Mouse (Mus musculus) intestine, embryonic 15.5 days (tissue): ENCODE data around the gene Golm1. TPM values are rescaled to one million over a fixed set of nuclear protein-coding genes. Genes with fewer than 3 reads are reported as not detected.

Source experiments
- ATAC-seq: fragments of 200-750 bp; cut with Nextera tagmentation; 2 replicates; pipeline ENCODE4 v1.8.0; 2017; ENCODE audit warnings: moderate TSS enrichment, moderate library complexity
- H3K27ac ChIP-seq: fragments of 300-500 bp; sonication (generic); 2 replicates; pipeline ENCODE4 v1.5.1; 2015; ENCODE audit warnings: mild to moderate bottlenecking, inconsistent platforms
- H3K27me3 ChIP-seq: fragments of 300-500 bp; sonication (generic); replicated peaks from 2 replicates; pipeline ENCODE4 v1.6.1; 2015; ENCODE audit warnings: inconsistent platforms
- H3K36me3 ChIP-seq: fragments of 300-500 bp; sonication (generic); 2 replicates; pipeline ENCODE4 v1.6.1; 2015; ENCODE audit warnings: inconsistent platforms
- H3K4me1 ChIP-seq: fragments of 300-500 bp; sonication (generic); replicated peaks from 2 replicates; pipeline ENCODE4 v1.6.1; 2015; ENCODE audit warnings: inconsistent platforms
- H3K4me2 ChIP-seq: fragments of 300-500 bp; sonication (generic); replicated peaks from 2 replicates; pipeline ENCODE4 v1.6.1; 2015; ENCODE audit warnings: mild to moderate bottlenecking, inconsistent platforms
- H3K4me3 ChIP-seq: fragments of 300-500 bp; sonication (generic); replicated peaks from 2 replicates; pipeline ENCODE4 v1.5.1; 2015; ENCODE audit warnings: inconsistent platforms
- H3K9ac ChIP-seq: fragments of 300-500 bp; sonication (generic); 2 replicates; pipeline ENCODE4 v1.6.1; 2015; ENCODE audit warnings: inconsistent platforms
- H3K9me3 ChIP-seq: fragments of 300-500 bp; sonication (generic); 2 replicates; pipeline ENCODE4 v1.6.1; 2016; ENCODE audit warnings: inconsistent platforms
- WGBS: fragments of 180-500 bp; shearing (Covaris S2); methylation state at CpG from one replicate; pipeline ENCODE4 v1.1.7; 2015; 5-methylcytosine and 5-hydroxymethylcytosine counted together
- polyA plus RNA-seq: library from polyadenylated mRNA; unstranded; fragments of >200 nt; fragmentation: Nextera tagmentation; extraction: Ambion mirVana; gene quantifications from 2 replicates; pipeline ENCODE4 v1.2.1, GENCODE M21; 2015

Golm1 gene
- polyA plus RNA-seq, 1 experiment from 2014 or later: 86.9 TPM

GRCm38 (mm10) chr13:59656316-59656832 is 19.2 kb downstream of the Golm1 start:
- 66% methylated on average over 10 of the region's 10 CpGs for WGBS
- Histone ChIP-seq H3K27ac (no peak overlapping the region), H3K4me1 (peaks cover 12% of the 10 kb centered on the region; the same call in 1 of the 2 replicates), H3K36me3 (peaks cover 8% of the 10 kb centered on the region; the same call in 1 of the 2 replicates), H3K9me3 (no peaks in the 10 kb centered on the region), H3K9ac (no peak overlapping the region), H3K27me3 (no peaks in the 10 kb centered on the region), H3K4me2 (no peak overlapping the region), H3K4me3 (no peak overlapping the region)
- no peak; the same call in 1 of the 2 replicates for ATAC-seq

GRCm38 (mm10) chr13:59655718-59656315 is 19.8 kb downstream of the Golm1 start:
- H3K4me1 ChIP-seq: peaks cover 12% of the 10 kb centered on the region; the same call in 1 of the 2 replicates
- no peak overlapping the region for H3K4me2 ChIP-seq
- WGBS: 92% methylated on average over 15 of the region's 15 CpGs
- H3K9ac ChIP-seq: no peak overlapping the region
- no peak for ATAC-seq
- H3K27me3 ChIP-seq: no peaks in the 10 kb centered on the region
- H3K36me3 ChIP-seq: peaks cover 7% of the 10 kb centered on the region; the same call in 1 of the 2 replicates
- no peak overlapping the region for H3K4me3 ChIP-seq
- H3K9me3 ChIP-seq: no peaks in the 10 kb centered on the region
- H3K27ac ChIP-seq: no peak overlapping the region

GRCm38 (mm10) chr13:59654465-59654864 is 21.1 kb downstream of the Golm1 start:
- Histone ChIP-seq H3K4me3 (no peak overlapping the region), H3K9me3 (no peaks in the 10 kb centered on the region), H3K4me1 (peaks cover 12% of the 10 kb centered on the region; the same call in 1 of the 2 replicates), H3K27ac (no peak overlapping the region), H3K27me3 (no peaks in the 10 kb centered on the region), H3K9ac (no peak overlapping the region), H3K36me3 (peaks cover 5% of the 10 kb centered on the region; the same call in 1 of the 2 replicates), H3K4me2 (no peak overlapping the region)
- 72% methylated on average over 5 of the region's 5 CpGs for WGBS
- peak; percentile 66 for ATAC-seq

GRCm38 (mm10) chr13:59653136-59653535 is 22.5 kb downstream of the Golm1 start:
- ATAC-seq: no peak
- Histone ChIP-seq H3K36me3 (0 out of 2 replicates have a peak, but pooled peaks cover 5% of the 10 kb centered on the region), H3K4me3 (no peak overlapping the region), H3K9ac (no peak overlapping the region), H3K27ac (no peak overlapping the region), H3K4me2 (no peak overlapping the region), H3K4me1 (peaks cover 12% of the 10 kb centered on the region; the same call in 1 of the 2 replicates), H3K9me3 (no peaks in the 10 kb centered on the region), H3K27me3 (no peaks in the 10 kb centered on the region)
- 71% methylated on average over 3 of the region's 3 CpGs for WGBS

- H3K4me3 ChIP-seq: no peak overlapping the region
- no peak overlapping the region for H3K9ac ChIP-seq
- no peak for ATAC-seq
- H3K4me1 ChIP-seq: peaks cover 12% of the 10 kb centered on the region; the same call in 1 of the 2 replicates
- H3K27me3 ChIP-seq: no peaks in the 10 kb centered on the region
- no peak overlapping the region for H3K4me2 ChIP-seq
- H3K9me3 ChIP-seq: no peaks in the 10 kb centered on the region
- WGBS: 59% methylated on average over 5 of the region's 5 CpGs
- H3K27ac ChIP-seq: no peak overlapping the region
- 0 out of 2 replicates have a peak, but pooled peaks cover 5% of the 10 kb centered on the region for H3K36me3 ChIP-seq
Measured at GRCm38 (mm10) chr13:59652651-59653050, 23.0 kb downstream of the Golm1 start.

GRCm38 (mm10) chr13:59649781-59650180 is 25.8 kb downstream of the Golm1 start:
- H3K27me3 ChIP-seq: no peaks in the 10 kb centered on the region
- no peak overlapping the region for H3K4me3 ChIP-seq
- H3K27ac ChIP-seq: no peak overlapping the region
- H3K36me3 ChIP-seq: 0 out of 2 replicates have a peak, but pooled peaks cover 5% of the 10 kb centered on the region
- H3K4me2 ChIP-seq: no peak overlapping the region
- H3K9me3 ChIP-seq: no peaks in the 10 kb centered on the region
- H3K9ac ChIP-seq: no peak overlapping the region
- WGBS: 67% methylated on average over 5 of the region's 5 CpGs
- peaks cover 7% of the 10 kb centered on the region; the same call in 1 of the 2 replicates for H3K4me1 ChIP-seq
- ATAC-seq: peak; percentile 54

GRCm38 (mm10) chr13:59648598-59648997 is 27.0 kb downstream of the Golm1 start:
- no peak for ATAC-seq
- no peak overlapping the region for H3K4me2 ChIP-seq
- no peak overlapping the region for H3K27ac ChIP-seq
- H3K4me3 ChIP-seq: no peak overlapping the region
- no peaks in the 10 kb centered on the region for H3K27me3 ChIP-seq
- 74% methylated on average over 6 of the region's 6 CpGs for WGBS
- 0 out of 2 replicates have a peak, but pooled peaks cover 5% of the 10 kb centered on the region for H3K36me3 ChIP-seq
- H3K9ac ChIP-seq: no peak overlapping the region
- H3K9me3 ChIP-seq: no peaks in the 10 kb centered on the region
- no peaks in the 10 kb centered on the region for H3K4me1 ChIP-seq

GRCm38 (mm10) chr13:59647484-59647883 is 28.1 kb downstream of the Golm1 start:
- no peak for ATAC-seq
- H3K9me3 ChIP-seq: no peaks in the 10 kb centered on the region
- no peaks in the 10 kb centered on the region for H3K27me3 ChIP-seq
- H3K4me1 ChIP-seq: no peaks in the 10 kb centered on the region
- no peak overlapping the region for H3K4me3 ChIP-seq
- 0 out of 2 replicates have a peak, but pooled peaks cover 5% of the 10 kb centered on the region for H3K36me3 ChIP-seq
- no peak overlapping the region for H3K27ac ChIP-seq
- no peak overlapping the region for H3K4me2 ChIP-seq
- H3K9ac ChIP-seq: no peak overlapping the region
- 83% methylated on average over 6 of the region's 6 CpGs for WGBS

- Histone ChIP-seq H3K9me3 (no peaks in the 10 kb centered on the region), H3K27ac (no peak overlapping the region), H3K36me3 (0 out of 2 replicates have a peak, but pooled peaks cover 5% of the 10 kb centered on the region), H3K9ac (no peak overlapping the region), H3K4me2 (no peak overlapping the region), H3K4me1 (no peaks in the 10 kb centered on the region), H3K27me3 (no peaks in the 10 kb centered on the region), H3K4me3 (no peak overlapping the region)
- WGBS: 54% methylated on average over 11 of the region's 11 CpGs
- ATAC-seq: no peak
Measured at GRCm38 (mm10) chr13:59646674-59647244, 28.9 kb downstream of the Golm1 start.

GRCm38 (mm10) chr13:59645491-59645890 is 30.1 kb downstream of the Golm1 start:
- no peak overlapping the region for H3K4me3 ChIP-seq
- H3K4me2 ChIP-seq: no peak overlapping the region
- H3K9me3 ChIP-seq: no peaks in the 10 kb centered on the region
- H3K27ac ChIP-seq: no peak overlapping the region
- H3K4me1 ChIP-seq: no peaks in the 10 kb centered on the region
- H3K27me3 ChIP-seq: no peaks in the 10 kb centered on the region
- 0 out of 2 replicates have a peak, but pooled peaks cover 4% of the 10 kb centered on the region for H3K36me3 ChIP-seq
- ATAC-seq: no peak
- WGBS: 82% methylated on average over 3 of the region's 3 CpGs
- H3K9ac ChIP-seq: no peak overlapping the region

GRCm38 (mm10) chr13:59642818-59643217 is 32.8 kb downstream of the Golm1 start:
- H3K36me3 ChIP-seq: peaks cover 4% of the 10 kb centered on the region; the same call in 1 of the 2 replicates
- no peak overlapping the region for H3K27ac ChIP-seq
- H3K4me2 ChIP-seq: no peak overlapping the region
- H3K27me3 ChIP-seq: no peaks in the 10 kb centered on the region
- no peak overlapping the region for H3K4me3 ChIP-seq
- WGBS: 78% methylated on average over 2 of the region's 2 CpGs
- peak; percentile 39; the same call in 1 of the 2 replicates for ATAC-seq
- H3K9ac ChIP-seq: no peak overlapping the region
- no peaks in the 10 kb centered on the region for H3K4me1 ChIP-seq
- H3K9me3 ChIP-seq: no peaks in the 10 kb centered on the region

- no peak overlapping the region for H3K9ac ChIP-seq
- WGBS: 89% methylated on average over 6 of the region's 6 CpGs
- peaks cover 20% of the 10 kb centered on the region for H3K36me3 ChIP-seq
- H3K4me1 ChIP-seq: no peaks in the 10 kb centered on the region
- ATAC-seq: no peak
- no peak overlapping the region for H3K27ac ChIP-seq
- H3K9me3 ChIP-seq: no peaks in the 10 kb centered on the region
- no peaks in the 10 kb centered on the region for H3K27me3 ChIP-seq
- no peak overlapping the region for H3K4me3 ChIP-seq
- no peak overlapping the region for H3K4me2 ChIP-seq
Measured at GRCm38 (mm10) chr13:59640178-59640440, 35.5 kb downstream of the Golm1 start.
